Mouse (Mus musculus): ENCODE results near the gene Duoxa2. TPM values are rescaled to one million over a fixed set of nuclear protein-coding genes. Genes with fewer than 3 reads are reported as not detected.
"Not testable (repeated sequence)": the region's sequence is repeated elsewhere in the genome, so short reads cannot be mapped to it uniquely, and the experiment has no call there.

The Duoxa2 gene
- polyA plus RNA-seq, 1 experiment from 2014 or later = not detected

GRCm38 (mm10) chr2:122312722-122313417 lies 14.2 kb downstream of the Duoxa2 start:
- no peaks in the 10 kb centered on the region for H3K9me3 ChIP-seq (replicated peaks)
- H3K27me3 ChIP-seq = peaks cover 53% of the 10 kb centered on the region
- peak overlapping the region; percentile 61 for H3K4me2 ChIP-seq (replicated peaks)
- H3K4me1 ChIP-seq = peaks cover 13% of the 10 kb centered on the region
- 0 out of 2 replicates have a peak, but pooled peaks have one; percentile 61 for ATAC-seq (ENCODE audit: insufficient number of reproducible peaks, low FRiP score, low TSS enrichment, low read depth)
- WGBS = 4% methylated on average over 27 of the region's 27 CpGs
- H3K36me3 ChIP-seq = no peaks in the 10 kb centered on the region
- H3K4me3 ChIP-seq (replicated peaks) = peak overlapping the region; percentile 36
- H3K27ac ChIP-seq (replicated peaks) = no peak overlapping the region
- H3K9ac ChIP-seq = 0 out of 2 replicates have a peak overlapping the region, but pooled peaks have one; percentile 21

GRCm38 (mm10) chr2:122313536-122313935 lies 14.8 kb downstream of the Duoxa2 start, which contains the start of gene Duoxa1:
TSS of gene Duoxa1 (minus strand) at chr2:122313730.
- Histone ChIP-seq H3K9ac (0 out of 2 replicates have a peak within 1 kb of the TSS, but pooled peaks have one; percentile 21), H3K4me1 (peaks cover 13% of the 10 kb centered on the region), H3K9me3 (replicated peaks) (no peaks in the 10 kb centered on the region), H3K36me3 (no peaks in the 10 kb centered on the region), H3K4me2 (replicated peaks) (peak within 1 kb of the TSS; percentile 61), H3K27me3 (peaks cover 49% of the 10 kb centered on the region), H3K27ac (replicated peaks) (no peak within 1 kb of the TSS), H3K4me3 (replicated peaks) (peak within 1 kb of the TSS; percentile 36)
- WGBS = 2% methylated on average over 24 of the region's 24 CpGs
- ATAC-seq (ENCODE audit: insufficient number of reproducible peaks, low FRiP score, low TSS enrichment, low read depth) = 0 out of 2 replicates have a peak, but pooled peaks have one; percentile 17

- Histone ChIP-seq H3K27me3 (peaks cover 42% of the 10 kb centered on the region), H3K27ac (replicated peaks) (no peak within 1 kb of the TSS), H3K4me1 (peaks cover 13% of the 10 kb centered on the region), H3K4me3 (replicated peaks) (no peak within 1 kb of the TSS), H3K9ac (no peak within 1 kb of the TSS), H3K4me2 (replicated peaks) (no peak within 1 kb of the TSS), H3K36me3 (no peaks in the 10 kb centered on the region), H3K9me3 (replicated peaks) (no peaks in the 10 kb centered on the region)
- ATAC-seq (ENCODE audit: insufficient number of reproducible peaks, low FRiP score, low TSS enrichment, low read depth) = no peak
- 83% methylated on average over 7 of the region's 7 CpGs for WGBS
Observed at GRCm38 (mm10) chr2:122315372-122315771, 16.7 kb downstream of the Duoxa2 start, which contains the start of gene Duox1. TSS of gene Duox1 (plus strand) at chr2:122315672.

DNA sequence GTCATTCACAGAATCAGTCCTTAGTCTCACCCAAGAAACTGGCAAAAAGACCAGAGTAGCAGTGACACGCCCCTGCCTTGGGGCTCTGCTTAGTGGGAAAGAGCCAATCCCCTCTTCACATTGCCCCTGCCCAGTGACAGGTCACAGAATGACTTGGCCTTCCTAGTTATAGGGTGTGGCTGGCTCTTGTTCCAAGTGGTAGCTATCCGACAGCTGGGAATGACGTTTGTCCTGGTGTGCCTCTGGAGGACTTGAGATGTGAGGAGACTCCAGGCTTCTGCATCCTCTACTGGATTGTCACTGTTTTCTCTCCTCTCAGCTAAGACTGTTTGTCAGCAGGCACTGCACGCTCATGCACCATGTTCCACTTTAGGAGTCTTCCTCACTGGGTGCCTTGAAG lies 18.7 kb downstream of the Duoxa2 start:
- 60% methylated on average over 4 of the region's 4 CpGs for WGBS

DNA sequence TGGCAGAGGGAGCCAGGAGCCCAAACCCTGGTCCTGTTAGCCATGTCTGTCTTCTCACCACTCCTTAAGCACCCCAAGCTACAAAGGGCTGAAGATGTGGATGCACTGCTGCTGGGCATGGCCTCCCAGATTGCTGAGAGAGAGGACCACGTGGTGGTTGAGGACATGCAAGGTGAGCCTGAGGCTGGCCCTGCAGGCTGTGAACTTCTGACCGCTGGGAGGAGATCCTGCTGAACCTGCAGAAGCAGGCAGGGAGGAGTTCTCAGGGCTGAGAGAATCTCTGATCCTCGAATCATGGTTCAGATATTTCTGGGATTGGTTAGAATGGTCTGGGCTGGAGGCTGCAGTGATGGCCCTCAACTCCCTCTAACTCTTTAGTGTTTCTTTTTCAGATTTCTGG lies 25.3 kb downstream of the Duoxa2 start:
- no peak overlapping the region for H3K4me3 ChIP-seq (replicated peaks)
- 0 out of 2 replicates have a peak, but pooled peaks cover 3% of the 10 kb centered on the region for H3K4me1 ChIP-seq
- no peaks in the 10 kb centered on the region for H3K27me3 ChIP-seq
- 54% methylated on average over 3 of the region's 3 CpGs for whole genome bisulfite sequencing
- no peaks in the 10 kb centered on the region for H3K9me3 ChIP-seq (replicated peaks)
- no peak overlapping the region for H3K9ac ChIP-seq
- H3K4me2 ChIP-seq (replicated peaks) = no peak overlapping the region
- ATAC-seq (ENCODE audit: insufficient number of reproducible peaks, low FRiP score, low TSS enrichment, low read depth) = no peak
- H3K27ac ChIP-seq (replicated peaks) = no peak overlapping the region
- no peaks in the 10 kb centered on the region for H3K36me3 ChIP-seq

More for the DNA sequence above, 18.7 kb downstream of the Duoxa2 start:
- H3K4me2 ChIP-seq (replicated peaks) = no peak overlapping the region
- no peak overlapping the region for H3K9ac ChIP-seq
- peaks cover 26% of the 10 kb centered on the region for H3K27me3 ChIP-seq
- H3K36me3 ChIP-seq = no peaks in the 10 kb centered on the region
- ATAC-seq (ENCODE audit: insufficient number of reproducible peaks, low FRiP score, low TSS enrichment, low read depth) = no peak
- H3K4me1 ChIP-seq = peaks cover 13% of the 10 kb centered on the region
- H3K4me3 ChIP-seq (replicated peaks) = no peak overlapping the region
- H3K27ac ChIP-seq (replicated peaks) = no peak overlapping the region
- no peaks in the 10 kb centered on the region for H3K9me3 ChIP-seq (replicated peaks)

- Histone ChIP-seq H3K27ac (replicated peaks) (no peak overlapping the region), H3K4me1 (0 out of 2 replicates have a peak, but pooled peaks cover 3% of the 10 kb centered on the region), H3K36me3 (no peaks in the 10 kb centered on the region), H3K9me3 (replicated peaks) (no peaks in the 10 kb centered on the region), H3K27me3 (no peaks in the 10 kb centered on the region), H3K9ac (no peak overlapping the region), H3K4me2 (replicated peaks) (no peak overlapping the region), H3K4me3 (replicated peaks) (no peak overlapping the region)
- no peak for ATAC-seq (ENCODE audit: insufficient number of reproducible peaks, low FRiP score, low TSS enrichment, low read depth)
- WGBS = 83% methylated on average over 3 of the region's 3 CpGs
Observed at GRCm38 (mm10) chr2:122324586-122324985, 25.9 kb downstream of the Duoxa2 start.

- 43% methylated on average over 2 of the region's 2 CpGs for WGBS
- ATAC-seq (ENCODE audit: insufficient number of reproducible peaks, low FRiP score, low TSS enrichment, low read depth) = no peak
- Histone ChIP-seq H3K4me3 (replicated peaks) (no peak overlapping the region), H3K36me3 (no peaks in the 10 kb centered on the region), H3K27me3 (no peaks in the 10 kb centered on the region), H3K9ac (no peak overlapping the region), H3K4me1 (0 out of 2 replicates have a peak, but pooled peaks cover 3% of the 10 kb centered on the region), H3K4me2 (replicated peaks) (no peak overlapping the region), H3K9me3 (replicated peaks) (no peaks in the 10 kb centered on the region), H3K27ac (replicated peaks) (no peak overlapping the region)
Observed at GRCm38 (mm10) chr2:122325361-122325760, 26.7 kb downstream of the Duoxa2 start.

GRCm38 (mm10) chr2:122327986-122328385 lies 29.3 kb downstream of the Duoxa2 start:
- H3K27ac ChIP-seq (replicated peaks) = no peak overlapping the region
- H3K9me3 ChIP-seq (replicated peaks) = no peaks in the 10 kb centered on the region
- 59% methylated on average over 3 of the region's 3 CpGs for WGBS
- H3K4me1 ChIP-seq = 0 out of 2 replicates have a peak, but pooled peaks cover 3% of the 10 kb centered on the region
- H3K9ac ChIP-seq = no peak overlapping the region
- H3K4me2 ChIP-seq (replicated peaks) = no peak overlapping the region
- no peaks in the 10 kb centered on the region for H3K36me3 ChIP-seq
- no peak for ATAC-seq (ENCODE audit: insufficient number of reproducible peaks, low FRiP score, low TSS enrichment, low read depth)
- H3K4me3 ChIP-seq (replicated peaks) = no peak overlapping the region
- no peaks in the 10 kb centered on the region for H3K27me3 ChIP-seq

GRCm38 (mm10) chr2:122330317-122330716 lies 31.6 kb downstream of the Duoxa2 start:
- not testable (repeated sequence) for H3K9me3 ChIP-seq (replicated peaks); H3K27me3 ChIP-seq; H3K9ac ChIP-seq; H3K4me3 ChIP-seq (replicated peaks); ATAC-seq (ENCODE audit: insufficient number of reproducible peaks, low FRiP score, low TSS enrichment, low read depth); H3K36me3 ChIP-seq; H3K4me2 ChIP-seq (replicated peaks); H3K27ac ChIP-seq (replicated peaks)
- 86% methylated on average over 6 of the region's 6 CpGs for WGBS
- H3K4me1 ChIP-seq = peaks cover 10% of the 10 kb centered on the region; the same call in 1 of the 2 replicates

DNA sequence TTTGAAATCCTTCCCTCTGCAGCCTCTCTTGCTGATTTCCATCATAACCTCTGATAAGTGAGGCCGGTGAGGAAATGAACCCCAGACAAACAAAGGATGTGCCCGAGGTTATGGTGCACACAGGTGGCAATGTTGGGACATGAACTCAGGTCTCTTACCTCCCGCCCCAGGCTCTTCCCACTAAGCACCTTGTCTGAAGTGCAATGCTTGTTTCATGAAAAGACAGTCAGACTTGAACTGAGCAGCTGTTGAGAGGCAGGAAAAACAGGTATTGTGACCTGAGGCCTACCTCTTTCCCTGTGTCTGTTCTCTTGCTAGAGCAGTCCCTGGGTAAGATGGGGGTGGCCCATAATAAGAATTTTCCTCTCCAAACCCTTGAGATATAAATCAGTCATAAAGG lies 33.5 kb downstream of the Duoxa2 start:
- no peak for ATAC-seq (ENCODE audit: insufficient number of reproducible peaks, low FRiP score, low TSS enrichment, low read depth)
- H3K4me3 ChIP-seq (replicated peaks) = no peak overlapping the region
- peaks cover 7% of the 10 kb centered on the region; the same call in 1 of the 2 replicates for H3K4me1 ChIP-seq
- no peaks in the 10 kb centered on the region for H3K9me3 ChIP-seq (replicated peaks)
- no peak overlapping the region for H3K27ac ChIP-seq (replicated peaks)
- WGBS = 76% methylated on average over 3 of the region's 3 CpGs
- H3K36me3 ChIP-seq = no peaks in the 10 kb centered on the region
- no peaks in the 10 kb centered on the region for H3K27me3 ChIP-seq
- H3K4me2 ChIP-seq (replicated peaks) = no peak overlapping the region
- H3K9ac ChIP-seq = no peak overlapping the region

- Histone ChIP-seq H3K36me3 (no peaks in the 10 kb centered on the region), H3K27ac (replicated peaks) (peak overlapping the region; percentile 61; the same call in 1 of the 2 replicates), H3K27me3 (no peaks in the 10 kb centered on the region), H3K9me3 (replicated peaks) (no peaks in the 10 kb centered on the region), H3K4me3 (replicated peaks) (no peak overlapping the region), H3K9ac (no peak overlapping the region), H3K4me2 (replicated peaks) (no peak overlapping the region), H3K4me1 (peaks cover 7% of the 10 kb centered on the region; the same call in 1 of the 2 replicates)
- no peak for ATAC-seq (ENCODE audit: insufficient number of reproducible peaks, low FRiP score, low TSS enrichment, low read depth)
- WGBS = 37% methylated on average over 3 of the region's 3 CpGs
Observed at GRCm38 (mm10) chr2:122334170-122334569, 35.5 kb downstream of the Duoxa2 start.
